Mouse (Mus musculus): Measurements from ENCODE around the gene Fnbp1. TPM values are rescaled to one million over a fixed set of nuclear protein-coding genes. Genes with fewer than 3 reads are reported as not detected.

Gene Fnbp1
- polyA plus RNA-seq, 1 experiment from 2014 or later = 20.7 TPM

GRCm38 (mm10) chr2:31118639-31119380 is 23.0 kb downstream of the Fnbp1 start:
- Histone ChIP-seq H3K4me2 (no peak overlapping the region), H3K4me3 (no peak overlapping the region), H3K9ac (no peak overlapping the region), H3K27ac (peak overlapping the region; percentile 68), H3K36me3 (no peaks in the 10 kb centered on the region), H3K27me3 (no peaks in the 10 kb centered on the region), H3K9me3 (no peaks in the 10 kb centered on the region), H3K4me1 (replicated peaks) (peaks cover 13% of the 10 kb centered on the region)
- ATAC-seq (ENCODE audit: low FRiP score) = no peak
- WGBS = 86% methylated on average over 10 of the region's 10 CpGs

- Histone ChIP-seq H3K4me3 (no peak overlapping the region), H3K4me2 (no peak overlapping the region), H3K9ac (no peak overlapping the region), H3K9me3 (no peaks in the 10 kb centered on the region), H3K27ac (no peak overlapping the region), H3K27me3 (no peaks in the 10 kb centered on the region), H3K36me3 (no peaks in the 10 kb centered on the region), H3K4me1 (replicated peaks) (peaks cover 13% of the 10 kb centered on the region)
- WGBS = 94% methylated on average over 3 of the region's 3 CpGs
- ATAC-seq (ENCODE audit: low FRiP score) = no peak
Measured at GRCm38 (mm10) chr2:31118211-31118610, 23.6 kb downstream of the Fnbp1 start.

GRCm38 (mm10) chr2:31115943-31116731 is 25.7 kb downstream of the Fnbp1 start:
- 62% methylated on average over 10 of the region's 10 CpGs for WGBS
- Histone ChIP-seq H3K9me3 (no peaks in the 10 kb centered on the region), H3K9ac (no peak overlapping the region), H3K4me1 (replicated peaks) (peaks cover 13% of the 10 kb centered on the region), H3K36me3 (no peaks in the 10 kb centered on the region), H3K27ac (peak overlapping the region; percentile 12; the same call in 1 of the 2 replicates), H3K27me3 (no peaks in the 10 kb centered on the region), H3K4me3 (no peak overlapping the region), H3K4me2 (no peak overlapping the region)
- ATAC-seq (ENCODE audit: low FRiP score) = no peak

GRCm38 (mm10) chr2:31115091-31115942 is 26.5 kb downstream of the Fnbp1 start:
- Histone ChIP-seq H3K27ac (0 out of 2 replicates have a peak overlapping the region, but pooled peaks have one; percentile 30), H3K9me3 (no peaks in the 10 kb centered on the region), H3K9ac (no peak overlapping the region), H3K4me2 (no peak overlapping the region), H3K27me3 (no peaks in the 10 kb centered on the region), H3K4me3 (no peak overlapping the region), H3K36me3 (no peaks in the 10 kb centered on the region), H3K4me1 (replicated peaks) (peaks cover 13% of the 10 kb centered on the region)
- no peak for ATAC-seq (ENCODE audit: low FRiP score)
- WGBS = 79% methylated on average over 10 of the region's 10 CpGs

GRCm38 (mm10) chr2:31114205-31114604 is 27.6 kb downstream of the Fnbp1 start:
- Histone ChIP-seq H3K4me2 (no peak overlapping the region), H3K27me3 (no peaks in the 10 kb centered on the region), H3K9me3 (no peaks in the 10 kb centered on the region), H3K36me3 (no peaks in the 10 kb centered on the region), H3K9ac (no peak overlapping the region), H3K4me1 (replicated peaks) (peaks cover 13% of the 10 kb centered on the region), H3K4me3 (no peak overlapping the region), H3K27ac (no peak overlapping the region)
- ATAC-seq (ENCODE audit: low FRiP score) = no peak
- WGBS = 92% methylated on average over 2 of the region's 2 CpGs

GRCm38 (mm10) chr2:31111685-31112084 is 30.1 kb downstream of the Fnbp1 start:
- ATAC-seq (ENCODE audit: low FRiP score) = no peak
- H3K4me1 ChIP-seq (replicated peaks) = peaks cover 24% of the 10 kb centered on the region
- H3K9ac ChIP-seq = no peak overlapping the region
- no peaks in the 10 kb centered on the region for H3K36me3 ChIP-seq
- no peaks in the 10 kb centered on the region for H3K9me3 ChIP-seq
- H3K27ac ChIP-seq = no peak overlapping the region
- H3K4me3 ChIP-seq = no peak overlapping the region
- 88% methylated on average over 6 of the region's 6 CpGs for whole genome bisulfite sequencing
- H3K4me2 ChIP-seq = no peak overlapping the region
- H3K27me3 ChIP-seq = no peaks in the 10 kb centered on the region

- Histone ChIP-seq H3K27me3 (no peaks in the 10 kb centered on the region), H3K4me1 (replicated peaks) (peaks cover 19% of the 10 kb centered on the region), H3K9me3 (no peaks in the 10 kb centered on the region), H3K36me3 (no peaks in the 10 kb centered on the region), H3K4me2 (no peak overlapping the region), H3K9ac (no peak overlapping the region), H3K27ac (no peak overlapping the region), H3K4me3 (no peak overlapping the region)
- no peak for ATAC-seq (ENCODE audit: low FRiP score)
- WGBS = 79% methylated on average over 12 of the region's 12 CpGs
Measured at GRCm38 (mm10) chr2:31109960-31110548, 31.8 kb downstream of the Fnbp1 start.

GRCm38 (mm10) chr2:31108186-31108585 is 33.6 kb downstream of the Fnbp1 start:
- no peak overlapping the region for H3K9ac ChIP-seq
- H3K4me3 ChIP-seq = no peak overlapping the region
- no peak for ATAC-seq (ENCODE audit: low FRiP score)
- H3K9me3 ChIP-seq = no peaks in the 10 kb centered on the region
- H3K27me3 ChIP-seq = no peaks in the 10 kb centered on the region
- WGBS = 84% methylated on average over 6 of the region's 6 CpGs
- peaks cover 18% of the 10 kb centered on the region for H3K4me1 ChIP-seq (replicated peaks)
- no peak overlapping the region for H3K4me2 ChIP-seq
- peak overlapping the region; percentile 80; the same call in 1 of the 2 replicates for H3K27ac ChIP-seq
- H3K36me3 ChIP-seq = no peaks in the 10 kb centered on the region

- Histone ChIP-seq H3K9ac (peak overlapping the region; percentile 35; the same call in 1 of the 2 replicates), H3K36me3 (no peaks in the 10 kb centered on the region; the same call in 1 of the 2 replicates), H3K4me3 (no peak overlapping the region), H3K27me3 (no peaks in the 10 kb centered on the region), H3K27ac (peak overlapping the region; percentile 80), H3K9me3 (no peaks in the 10 kb centered on the region), H3K4me1 (replicated peaks) (peaks cover 18% of the 10 kb centered on the region), H3K4me2 (peak overlapping the region; percentile 31; the same call in 1 of the 2 replicates)
- peak; percentile 73; the same call in 1 of the 2 replicates for ATAC-seq (ENCODE audit: low FRiP score)
- WGBS = 44% methylated on average over 11 of the region's 11 CpGs
Measured at GRCm38 (mm10) chr2:31106621-31107320, 35.0 kb downstream of the Fnbp1 start.

GRCm38 (mm10) chr2:31106004-31106403 is 35.8 kb downstream of the Fnbp1 start:
- Histone ChIP-seq H3K27ac (peak overlapping the region; percentile 80), H3K9ac (no peak overlapping the region), H3K4me3 (no peak overlapping the region), H3K9me3 (no peaks in the 10 kb centered on the region), H3K27me3 (no peaks in the 10 kb centered on the region), H3K4me1 (replicated peaks) (peaks cover 18% of the 10 kb centered on the region), H3K4me2 (no peak overlapping the region), H3K36me3 (peaks cover 5% of the 10 kb centered on the region; the same call in 1 of the 2 replicates)
- no peak for ATAC-seq (ENCODE audit: low FRiP score)
- WGBS = 96% methylated on average over 3 of the region's 3 CpGs

- Histone ChIP-seq H3K27ac (no peak overlapping the region), H3K27me3 (no peaks in the 10 kb centered on the region), H3K4me3 (no peak overlapping the region), H3K4me2 (no peak overlapping the region), H3K9me3 (no peaks in the 10 kb centered on the region), H3K36me3 (peaks cover 7% of the 10 kb centered on the region; the same call in 1 of the 2 replicates), H3K9ac (no peak overlapping the region), H3K4me1 (replicated peaks) (peaks cover 18% of the 10 kb centered on the region)
- ATAC-seq (ENCODE audit: low FRiP score) = no peak
- WGBS = 75% methylated on average over 3 of the region's 3 CpGs
Measured at GRCm38 (mm10) chr2:31105279-31105678, 36.5 kb downstream of the Fnbp1 start.

Measured in hindbrain, embryonic 13.5 days (tissue).